Mouse (Mus musculus): Measurements from ENCODE around the gene Olfr671.
"Not testable (repeated sequence)": the region's sequence is repeated elsewhere in the genome, so short reads cannot be mapped to it uniquely, and the experiment has no call there.

The Olfr671 gene

DNA sequence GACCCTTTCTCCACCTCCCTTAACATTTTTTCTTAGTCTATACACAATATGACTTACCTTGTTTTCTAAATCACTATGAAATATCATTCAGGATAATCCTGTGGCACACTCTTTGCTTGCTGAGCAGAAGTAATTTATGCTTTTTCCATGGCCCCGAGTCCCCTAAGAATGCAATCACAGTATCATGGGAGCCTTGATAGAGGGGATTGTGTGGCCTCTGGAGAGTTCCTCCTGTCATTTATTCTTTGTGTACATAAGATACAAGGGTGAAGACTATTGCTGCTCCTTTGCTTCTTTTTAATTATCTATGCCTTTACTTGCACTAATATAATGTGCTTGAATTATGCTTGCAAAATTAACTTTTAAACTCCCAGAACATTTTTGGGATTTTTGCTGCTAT lies at the start of gene Olfr671:
Gene Olfr671, minus strand, starts transcription at position 101 of the 400 bp plus-strand sequence.
- DNase-seq: no peak

DNA sequence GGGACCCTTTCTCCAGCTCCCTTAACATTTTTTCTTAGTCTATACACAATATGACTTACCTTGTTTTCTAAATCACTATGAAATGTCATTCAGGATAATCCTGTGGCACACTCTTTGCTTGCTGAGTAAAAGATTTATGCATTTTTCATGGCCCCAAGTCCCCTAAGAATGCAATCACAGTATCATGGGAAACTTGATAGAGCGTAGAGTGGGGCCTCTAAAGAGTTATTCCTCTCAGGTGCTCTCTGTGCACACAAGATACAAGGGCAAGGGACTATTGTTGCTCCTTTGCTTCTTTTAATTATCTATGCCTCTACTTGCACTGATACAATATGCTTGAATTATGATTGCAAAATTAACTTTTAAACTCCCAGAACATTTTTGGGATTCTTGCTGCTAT lies 49.4 kb upstream of the Olfr671 start, which contains the start of gene Olfr675:
Gene Olfr675, minus strand, starts transcription at position 101 of the 400 bp plus-strand sequence.
- no peak for DNase-seq

- DNase-seq: no peak
Observed at GRCm38 (mm10) chr7:105022530-105022929, 43.6 kb upstream of the Olfr671 start.

GRCm38 (mm10) chr7:105001929-105002328 lies 23.0 kb upstream of the Olfr671 start, which contains the start of gene Olfr672:
Olfr672 (minus strand) TSS chr7:105002029.
- DNase-seq: no peak

DNA sequence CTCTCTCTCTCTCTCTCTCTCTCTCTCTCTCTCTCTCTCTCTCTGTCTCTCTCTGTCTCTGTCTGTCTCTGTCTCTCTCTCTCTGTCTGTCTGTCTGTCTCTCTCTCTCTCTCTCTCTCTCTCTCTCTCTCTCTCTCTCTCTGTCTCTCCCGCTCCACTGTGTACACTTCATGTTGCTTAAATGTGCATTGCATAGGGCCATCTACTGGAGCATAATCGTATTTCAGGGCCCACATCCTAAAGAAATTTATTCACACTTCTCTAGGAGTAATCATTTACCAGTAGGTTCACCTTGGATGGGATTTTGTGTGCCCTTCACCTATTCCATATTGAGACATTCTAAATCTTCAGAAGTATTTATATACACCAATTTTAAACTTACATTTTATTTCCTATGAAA lies 6.4 kb downstream of the Olfr671 start:
- DNase-seq: not testable (repeated sequence)

- no peak for DNase-seq
Observed at GRCm38 (mm10) chr7:104962520-104962919, 16.4 kb downstream of the Olfr671 start, which contains the start of gene Olfr670. Olfr670 (minus strand) TSS chr7:104962620.

GRCm38 (mm10) chr7:104950234-104950633 lies 28.7 kb downstream of the Olfr671 start:
- DNase-seq: not testable (repeated sequence)

DNA sequence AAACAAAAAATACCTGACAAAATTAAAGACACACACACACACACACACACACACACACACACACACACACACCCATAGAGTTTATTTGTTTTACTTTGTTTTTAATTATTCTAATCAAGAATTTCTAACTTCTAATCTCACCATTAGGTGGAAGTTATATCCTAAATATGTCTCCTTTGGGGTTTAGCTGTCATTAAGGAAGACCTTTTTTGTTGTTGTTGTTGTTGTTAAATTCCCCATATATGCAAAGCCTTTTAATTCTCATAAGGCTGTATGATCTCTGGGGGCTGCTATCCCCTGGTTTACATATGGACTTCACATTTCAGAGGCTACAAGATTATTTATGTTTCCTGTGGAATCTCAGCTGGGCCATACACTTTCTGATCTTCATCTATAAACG lies 45.0 kb downstream of the Olfr671 start, which contains the start of gene Olfr669:
Gene Olfr669, plus strand, starts transcription at position 301 of the 400 bp plus-strand sequence.
- DNase-seq: no peak

DNA sequence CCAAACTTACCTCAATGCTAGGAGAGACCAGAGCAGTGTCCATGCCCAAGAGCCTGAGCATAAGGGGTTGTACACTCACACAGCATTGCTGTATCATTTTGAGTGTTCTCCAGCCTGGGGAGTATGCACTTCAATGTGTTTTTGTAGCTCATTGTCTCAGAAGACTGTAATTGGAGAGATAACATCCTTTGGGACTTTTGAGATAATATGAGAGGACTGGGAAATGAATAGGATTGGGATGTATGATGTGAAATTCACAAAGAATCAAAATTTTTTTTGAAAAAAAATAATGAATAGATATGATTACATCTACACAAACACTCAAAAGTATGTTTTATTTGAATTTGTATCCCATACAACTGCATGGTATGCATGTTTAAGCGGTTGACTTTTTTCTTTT lies 51.0 kb downstream of the Olfr671 start, which contains the start of gene Olfr668:
Gene Olfr668, minus strand, starts transcription at position 101 of the 400 bp plus-strand sequence.
- no peak for DNase-seq
